Mouse (Mus musculus) thymus, adult 2 months (tissue): ENCODE measurements at regions not wholly inside any gene's neighbourhood (a gene's known extent, or its start where the extent isn't known, plus 50 kb on each side); places are given as distances from the start of the nearest gene placed in this dataset.

Experiments used
- CTCF ChIP-seq: fragments of 200-500 bp; IDR thresholded peaks from 2 replicates; pipeline ENCODE4 v1.5.1; 2012; ENCODE audit warnings: mild to moderate bottlenecking, control low read depth, low read length, moderate library complexity, borderline replicate concordance; ENCODE audit not compliant: control insufficient read depth, poor library complexity, insufficient read depth; ENCODE audit errors: extremely low read depth
- POLR2A ChIP-seq: fragments of 200-500 bp; IDR thresholded peaks from 2 replicates; pipeline ENCODE4 v1.6.1; 2012; ENCODE audit warnings: mild to moderate bottlenecking, low read length, control low read depth, moderate library complexity; ENCODE audit not compliant: control insufficient read depth, poor library complexity, insufficient read depth; ENCODE audit errors: extremely low read depth

GRCm38 (mm10) chr13:44399831-44400321, 329.4 kb upstream of the Jarid2 start:
- no peak for TF ChIP-seq CTCF
- no peak for TF ChIP-seq POLR2A
